Mouse (Mus musculus) lung, adult 2 months (tissue): ENCODE results near the gene Pex10.

Experiments
- CTCF ChIP-seq: fragments of 200-500 bp; IDR thresholded peaks from 2 replicates; pipeline ENCODE4 v1.5.1; 2011; ENCODE audit warnings: mild to moderate bottlenecking, low read length, control low read depth; ENCODE audit not compliant: insufficient read depth
- POLR2A ChIP-seq: fragments of 200-500 bp; IDR thresholded peaks from 2 replicates; pipeline ENCODE4 v1.6.1; 2011; ENCODE audit warnings: low read depth, mild to moderate bottlenecking, control low read depth, low read length, borderline replicate concordance; ENCODE audit errors: extremely low read depth

DNA sequence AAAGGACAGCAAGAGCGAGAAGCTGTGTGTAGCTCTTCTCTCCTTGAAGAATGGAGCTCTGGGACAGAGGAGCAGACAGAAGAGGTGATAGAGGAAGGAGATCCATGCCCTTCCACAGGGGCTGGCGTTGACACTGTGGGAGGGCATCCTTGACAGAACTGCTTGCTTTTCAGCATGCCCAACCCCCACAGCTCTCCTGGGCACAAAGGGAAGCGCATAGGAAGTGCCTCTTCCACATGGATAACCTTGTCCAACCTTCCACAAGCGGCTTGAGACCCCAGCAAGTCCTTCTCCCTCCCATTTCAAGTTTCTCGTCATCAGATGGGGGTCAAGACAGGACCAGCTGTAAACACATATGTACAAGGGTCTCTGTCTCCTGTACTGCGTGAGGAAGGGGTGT is 33.7 kb upstream of the Pex10 start:
- TF ChIP-seq CTCF (no peak), POLR2A (no peak)
